Mouse (Mus musculus) G1E (cell line): Measurements from ENCODE around the gene Trim2. TPM values are rescaled to one million over a fixed set of nuclear protein-coding genes. Genes with fewer than 3 reads are reported as not detected.

Source experiments
- ATAC-seq: 2 replicates; pipeline ENCODE4 v1.8.0; 2016; ENCODE audit warnings: mild to moderate bottlenecking; ENCODE audit not compliant: insufficient number of reproducible peaks, poor library complexity, low FRiP score, severe bottlenecking; ENCODE audit errors: extremely low read depth
- DNase-seq: peaks from one replicate; pipeline ENCODE4 v3.0.0; 2012; ENCODE audit warnings: low spot score
- H3K27me3 ChIP-seq: 2 replicates; pipeline ENCODE4 v1.6.1; 2012; ENCODE audit warnings: mild to moderate bottlenecking, low read length, inconsistent platforms; ENCODE audit not compliant: insufficient read depth
- H3K36me3 ChIP-seq: replicated peaks from 2 replicates; pipeline ENCODE3; 2012; ENCODE audit warnings: mild to moderate bottlenecking, inconsistent platforms
- H3K4me1 ChIP-seq: 2 replicates; pipeline ENCODE4 v1.6.1; 2012; ENCODE audit warnings: low read depth, low read length, inconsistent platforms, mixed read lengths; ENCODE audit not compliant: insufficient read depth
- H3K4me3 ChIP-seq: 2 replicates; pipeline ENCODE4 v1.5.1; 2012; ENCODE audit warnings: low read depth, mild to moderate bottlenecking, inconsistent platforms, low read length, moderate library complexity, mixed read lengths
- H3K9me3 ChIP-seq: replicated peaks from 2 replicates; pipeline ENCODE4 v1.6.1; 2012; ENCODE audit warnings: inconsistent platforms
- CTCF ChIP-seq: IDR thresholded peaks from 2 replicates; pipeline ENCODE4 v1.5.1; 2012; ENCODE audit warnings: low read depth, low read length, inconsistent platforms, mixed read lengths
- GATA1 ChIP-seq: IDR thresholded peaks from 2 replicates; pipeline ENCODE4 v1.6.1; 2012; ENCODE audit warnings: borderline replicate concordance, low read length, inconsistent platforms, mixed read lengths
- GATA2 ChIP-seq: IDR thresholded peaks from 2 replicates; pipeline ENCODE4 v1.6.1; 2012; ENCODE audit warnings: low read depth, low read length, inconsistent platforms, borderline replicate concordance
- POLR2AphosphoS5 ChIP-seq: IDR thresholded peaks from 2 replicates; pipeline ENCODE4 v1.6.1; 2012; ENCODE audit warnings: low read depth, low read length, inconsistent platforms; ENCODE audit not compliant: insufficient replicate concordance
- TAL1 ChIP-seq: conservative IDR thresholded peaks from 2 replicates; pipeline ENCODE4 v1.6.1; 2012; ENCODE audit warnings: low read depth, low read length, inconsistent platforms, mixed read lengths
- polyA plus RNA-seq: library from polyadenylated mRNA; stranded (reverse); fragments of >175 nt; gene quantifications from 2 replicates; pipeline ENCODE4 v1.2.3, GENCODE M21; 2012
- total RNA-seq, 2 experiments: library from RNA; stranded (forward) in 1 of 2; stranded (reverse) in 1 of 2; fragments of 200-1000 nt in 1 of 2; fragments of >200 nt in 1 of 2; fragmentation: Nextera tagmentation in 1 of 2; gene quantifications; 2 replicates each; pipeline ENCODE4 v1.2.3; 2014 to 2017

The Trim2 gene
- total and polyA plus RNA-seq, 3 experiments: 0.98 TPM; not detected in 2

DNA sequence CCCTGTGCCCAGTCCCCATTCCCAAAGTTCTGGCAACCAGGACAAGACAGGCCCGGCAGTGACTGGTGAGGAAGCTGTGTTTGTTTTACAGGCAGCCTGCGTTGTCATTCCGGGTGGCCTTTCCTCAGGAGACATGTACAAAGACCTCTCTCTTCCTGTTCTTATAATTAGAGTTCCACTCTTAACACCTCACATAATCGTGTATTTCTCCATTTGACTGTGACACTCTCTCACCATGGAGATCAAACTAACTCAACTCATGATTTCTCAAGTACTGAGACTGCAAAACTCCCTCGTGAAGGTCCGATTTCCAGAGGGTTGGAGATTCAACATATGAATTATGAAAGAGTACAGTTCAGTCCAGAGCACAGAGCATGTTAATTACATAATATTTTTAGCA, 170.7 kb downstream of the Trim2 start:
- TF ChIP-seq GATA1 (no peak), GATA2 (no peak)
- DNase-seq: no peak
- no peak for ATAC-seq

DNA sequence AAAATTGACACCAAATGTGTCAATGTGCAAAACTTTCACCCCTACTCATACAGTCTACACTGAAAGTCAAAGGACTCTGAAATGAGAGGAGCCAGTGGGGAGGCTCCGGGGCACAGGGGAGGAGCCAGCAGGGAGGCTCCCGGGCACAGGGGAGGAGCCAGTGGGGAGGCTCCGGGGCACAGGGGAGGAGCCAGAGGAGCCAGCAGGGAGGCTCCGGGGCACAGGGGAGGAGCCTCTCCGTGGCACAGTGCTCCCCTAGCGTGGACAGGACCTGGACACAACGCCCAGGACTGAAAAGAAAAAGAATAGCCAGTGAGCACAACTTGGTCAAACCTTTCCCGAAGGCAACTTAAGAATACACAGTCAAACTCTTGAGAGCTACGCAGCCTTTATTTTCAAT, 171.3 kb downstream of the Trim2 start:
- DNase-seq (peak; percentile 83), ATAC-seq (peak; percentile 97)
- no peaks in the 10 kb centered on the region for H3K9me3 ChIP-seq
- H3K4me1 ChIP-seq: peaks cover 21% of the 10 kb centered on the region
- peaks cover 19% of the 10 kb centered on the region for H3K36me3 ChIP-seq
- peak overlapping the region; percentile 68 for H3K4me3 ChIP-seq
- no peaks in the 10 kb centered on the region for H3K27me3 ChIP-seq
- TF ChIP-seq POLR2AphosphoS5 (no peak), TAL1 (no peak), GATA2 (no peak), CTCF (no peak), GATA1 (no peak)

More for the DNA sequence above, 170.7 kb downstream of the Trim2 start:
- Histone ChIP-seq H3K4me1 (peaks cover 21% of the 10 kb centered on the region), H3K36me3 (peaks cover 18% of the 10 kb centered on the region), H3K9me3 (no peaks in the 10 kb centered on the region), H3K4me3 (peak overlapping the region; percentile 68), H3K27me3 (no peaks in the 10 kb centered on the region)

DNA sequence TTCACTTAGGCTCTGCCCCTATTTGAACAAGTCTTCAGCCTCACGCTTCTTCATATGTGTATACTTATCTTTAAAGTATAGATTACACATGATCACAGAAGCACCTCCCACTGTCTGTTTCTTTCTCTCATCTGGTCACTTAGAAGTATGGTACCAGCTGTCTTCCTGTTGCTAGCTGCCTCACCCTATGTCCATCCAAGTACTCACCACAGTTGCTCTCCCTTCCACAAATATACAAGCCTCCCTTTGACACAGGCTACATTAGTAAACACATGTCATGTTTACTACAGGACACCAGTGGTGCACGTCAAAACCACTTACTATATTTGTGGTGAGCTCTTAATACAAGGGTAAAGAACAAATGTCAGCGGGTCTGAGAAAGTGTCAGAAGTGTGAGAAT, 175.3 kb downstream of the Trim2 start:
- DNase-seq (no peak), ATAC-seq (no peak)
- H3K4me1 ChIP-seq: peaks cover 12% of the 10 kb centered on the region
- no peak overlapping the region for H3K4me3 ChIP-seq
- no peak for TF ChIP-seq GATA2
- TF ChIP-seq CTCF: no peak
- no peak for TF ChIP-seq TAL1
- TF ChIP-seq GATA1: no peak
- TF ChIP-seq POLR2AphosphoS5: no peak
- no peaks in the 10 kb centered on the region for H3K9me3 ChIP-seq
- H3K27me3 ChIP-seq: no peaks in the 10 kb centered on the region
- peaks cover 26% of the 10 kb centered on the region for H3K36me3 ChIP-seq

DNA sequence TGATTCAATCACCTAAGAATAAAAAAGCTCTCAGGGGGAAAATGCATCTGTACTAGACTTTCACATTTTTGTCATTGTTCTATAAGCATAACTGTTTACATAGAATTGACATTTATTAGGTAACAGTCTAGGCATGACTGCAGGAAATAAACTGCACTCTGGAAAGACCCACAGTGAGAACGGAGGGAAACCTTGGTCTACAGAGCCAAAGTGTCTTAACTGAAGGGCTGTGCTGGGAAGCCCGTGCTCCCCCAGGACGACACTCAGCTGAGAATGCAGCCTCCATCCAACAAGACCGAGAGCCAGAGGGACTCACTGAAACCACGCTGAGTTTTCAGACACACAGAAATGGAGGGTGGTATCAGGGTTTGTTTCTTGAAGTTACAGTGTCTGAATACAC, 175.9 kb downstream of the Trim2 start:
- no peak overlapping the region for H3K4me3 ChIP-seq

DNA sequence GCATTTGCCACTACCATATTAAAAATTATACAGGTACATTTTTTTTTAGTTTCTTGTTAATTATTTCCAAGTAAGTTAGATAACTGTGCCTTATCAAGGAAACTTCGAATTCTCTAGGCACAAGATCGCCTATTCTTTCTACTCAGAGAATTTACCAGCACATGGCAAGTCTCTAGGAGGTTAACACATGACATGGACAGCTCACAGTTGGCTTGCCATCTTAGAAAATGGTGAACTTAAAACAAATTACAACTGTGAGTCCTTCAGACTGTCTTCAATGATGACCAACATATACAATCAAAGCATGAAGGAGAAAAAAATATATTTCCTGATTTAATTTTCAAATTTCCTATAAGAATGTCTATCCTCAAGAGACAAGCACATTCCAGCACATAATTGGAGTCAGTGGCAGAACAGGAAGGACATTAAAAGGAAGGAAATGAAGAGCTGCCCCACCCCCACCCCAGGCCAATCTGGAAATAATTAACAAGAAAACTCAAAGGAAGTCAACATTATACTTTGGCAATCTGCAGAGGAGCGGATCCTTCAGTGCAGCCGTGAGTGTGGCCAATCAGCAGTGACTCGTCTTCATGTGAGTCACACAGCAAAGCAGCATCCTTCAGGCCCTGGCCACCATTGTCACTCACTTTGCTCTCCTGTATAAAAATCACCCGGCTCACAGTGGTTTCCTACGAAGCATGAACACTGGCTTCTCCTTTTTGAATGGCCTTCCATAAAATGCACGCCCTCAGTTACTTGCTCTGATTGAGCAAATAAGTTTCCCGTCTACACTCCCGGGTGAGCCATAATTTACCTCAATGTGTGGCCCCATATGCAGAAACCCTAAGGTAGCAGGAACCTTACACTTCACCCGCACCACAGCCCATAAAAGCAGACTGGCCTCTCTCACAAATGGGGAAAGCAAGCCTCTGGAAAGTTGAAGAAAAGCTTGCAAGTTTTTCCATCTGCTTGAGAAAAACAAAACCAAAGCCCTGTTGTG, 177.5 kb downstream of the Trim2 start:
- H3K27me3 ChIP-seq: no peaks in the 10 kb centered on the region
- DNase-seq: no peak

More for the DNA sequence above, 175.9 kb downstream of the Trim2 start:
- DNase-seq (no peak), ATAC-seq (no peak)
- H3K4me1 ChIP-seq: peaks cover 6% of the 10 kb centered on the region
- no peaks in the 10 kb centered on the region for H3K27me3 ChIP-seq
- TF ChIP-seq CTCF (no peak), GATA2 (no peak), GATA1 (no peak)
- H3K9me3 ChIP-seq: no peaks in the 10 kb centered on the region
- H3K36me3 ChIP-seq: peaks cover 29% of the 10 kb centered on the region

DNA sequence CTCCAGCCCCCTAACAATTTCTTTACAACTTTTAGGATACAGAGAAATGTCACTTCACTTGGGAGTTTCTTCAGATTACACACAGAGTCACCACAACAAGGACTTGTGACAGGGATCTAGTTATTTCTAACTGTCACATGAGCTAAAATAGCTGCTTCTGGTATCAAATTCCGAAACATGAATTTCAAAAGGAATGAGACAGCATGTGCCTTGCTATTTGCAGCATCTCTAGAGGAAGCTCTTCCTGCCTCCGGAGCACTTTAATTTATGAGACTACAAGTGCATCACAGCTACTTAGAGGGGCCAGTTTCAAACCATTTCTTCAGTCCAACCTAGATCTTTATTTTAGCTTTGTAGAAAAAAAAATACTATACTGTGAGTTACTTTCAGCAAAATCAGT, 179.2 kb downstream of the Trim2 start:
- peaks cover 21% of the 10 kb centered on the region for H3K36me3 ChIP-seq

More for the DNA sequence above, 177.5 kb downstream of the Trim2 start:
- no peak for TF ChIP-seq GATA1
- no peak for TF ChIP-seq GATA2
- no peak for TF ChIP-seq POLR2AphosphoS5
- no peak for TF ChIP-seq TAL1
- no peak for TF ChIP-seq CTCF
- Histone ChIP-seq H3K9me3 (no peaks in the 10 kb centered on the region), H3K36me3 (peaks cover 30% of the 10 kb centered on the region), H3K4me3 (no peak overlapping the region), H3K4me1 (no peaks in the 10 kb centered on the region; the same call in 1 of the 2 replicates)
- no peak for ATAC-seq

More for the DNA sequence above, 179.2 kb downstream of the Trim2 start:
- H3K4me1 ChIP-seq: no peaks in the 10 kb centered on the region; the same call in 1 of the 2 replicates
- H3K9me3 ChIP-seq: no peaks in the 10 kb centered on the region
- ATAC-seq (no peak), DNase-seq (no peak)
- no peak for TF ChIP-seq CTCF
- TF ChIP-seq TAL1: no peak
- no peak for TF ChIP-seq GATA2
- no peak for TF ChIP-seq GATA1
- TF ChIP-seq POLR2AphosphoS5: no peak
- no peak overlapping the region for H3K4me3 ChIP-seq
- H3K27me3 ChIP-seq: no peaks in the 10 kb centered on the region
